Mouse (Mus musculus) liver, adult 2 months (tissue): ENCODE results near the gene Olfr968.

Experiments used
- CTCF ChIP-seq: fragments of 200-500 bp; IDR thresholded peaks from 2 replicates; pipeline ENCODE4 v1.5.1; 2011; ENCODE audit warnings: low read depth, low read length, control low read depth
- POLR2A ChIP-seq: fragments of 200-500 bp; IDR thresholded peaks from 2 replicates; pipeline ENCODE4 v1.6.1; 2011; ENCODE audit warnings: low read length, control low read depth; ENCODE audit not compliant: insufficient read depth; ENCODE audit errors: extremely low read depth

- TF ChIP-seq CTCF: no peak
- TF ChIP-seq POLR2A: no peak
Observed at GRCm38 (mm10) chr9:39745949-39746348, 37.1 kb downstream of the Olfr968 start, which contains the start of gene Olfr967.
